Mouse (Mus musculus): ENCODE results near the gene Rspry1.

Rspry1 gene

DNA sequence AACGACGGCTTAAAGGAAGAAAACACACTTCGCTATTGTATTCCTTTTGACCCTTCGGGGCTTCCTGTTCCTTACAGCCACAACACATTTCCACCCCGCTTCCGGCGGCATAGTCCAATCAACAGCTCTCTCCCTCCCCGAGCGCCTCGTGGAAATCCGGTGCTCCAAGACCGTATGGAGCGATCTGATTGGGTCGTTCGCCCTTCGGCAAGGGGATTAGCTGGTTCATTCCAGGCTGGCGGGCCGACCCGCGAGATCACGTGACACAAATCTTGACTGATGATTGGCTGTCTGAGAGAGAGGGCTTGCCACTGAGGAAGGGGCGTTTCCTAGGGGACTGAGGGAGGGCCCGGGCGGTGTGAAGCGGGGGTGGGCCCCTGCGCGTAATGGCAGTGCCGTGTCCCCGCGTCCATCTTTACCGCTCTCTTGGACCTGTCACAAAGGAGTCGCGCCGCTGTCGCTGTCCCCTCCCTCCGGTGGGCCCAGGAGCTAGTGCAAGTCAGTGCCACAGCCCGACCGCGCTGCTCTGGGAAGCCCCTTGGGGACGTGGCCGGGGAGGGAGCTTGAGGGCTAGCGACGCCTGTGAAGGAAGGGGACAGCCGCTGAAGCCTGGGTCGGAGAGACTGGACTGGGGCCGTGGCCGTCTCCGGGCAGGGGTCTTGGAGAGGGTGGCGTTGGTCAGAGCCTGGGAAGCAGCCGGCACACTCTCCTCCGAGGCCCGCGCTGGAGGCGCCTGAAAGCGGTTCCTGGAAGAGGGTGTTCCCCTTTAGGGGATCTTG, at the start of gene Rspry1, which contains the start of gene Fam192a:
Gene Rspry1 (plus strand): TSS at position 331 of the 779 bp plus-strand sequence.
Gene Fam192a (minus strand): TSS at position 391 of the 779 bp plus-strand sequence.
- DNase-seq (ENCODE audit: low read depth, low spot score): peak; percentile 100

DNA sequence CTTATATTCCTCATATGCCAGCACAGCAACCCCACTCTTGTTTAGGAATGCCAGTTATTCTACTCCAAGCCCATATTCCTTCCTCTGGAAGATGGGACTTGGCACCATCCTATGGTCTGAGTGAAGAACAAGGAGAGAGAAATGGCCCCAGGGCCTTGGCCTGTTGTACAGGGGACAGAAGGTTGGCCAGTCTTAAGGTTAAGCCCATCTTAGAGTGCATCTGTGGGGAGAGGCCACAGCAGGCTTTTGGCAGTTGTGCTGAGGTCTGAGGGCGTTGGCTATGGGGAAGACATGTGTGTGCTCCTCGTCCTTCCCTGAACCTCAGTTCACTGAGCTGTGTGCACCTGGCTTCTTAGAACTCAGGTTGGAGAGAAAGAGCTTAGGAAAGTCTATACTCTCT, 49.0 kb upstream of the Rspry1 start:
- no peak for DNase-seq (ENCODE audit: low read depth, low spot score)

DNA sequence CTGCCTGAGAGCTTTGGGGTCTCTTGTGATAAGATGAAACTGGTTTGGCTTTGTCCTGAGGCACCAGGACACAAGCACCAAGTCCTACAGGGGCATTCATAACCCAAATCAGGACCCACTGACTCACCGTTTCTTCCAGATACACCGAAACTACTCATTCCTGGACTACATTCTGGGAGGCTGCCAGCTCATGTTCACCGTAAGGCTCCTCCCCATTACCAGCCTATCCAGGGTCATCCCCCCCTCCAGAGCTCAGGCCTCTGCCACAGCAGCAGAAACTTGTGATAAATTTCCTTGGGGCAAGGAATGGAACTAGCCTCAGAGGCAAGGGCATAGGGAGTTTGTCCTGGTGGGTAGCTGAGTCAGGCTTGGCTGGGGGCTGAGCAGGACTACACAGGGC, 44.5 kb upstream of the Rspry1 start:
- no peak for DNase-seq (ENCODE audit: low read depth, low spot score)

DNA sequence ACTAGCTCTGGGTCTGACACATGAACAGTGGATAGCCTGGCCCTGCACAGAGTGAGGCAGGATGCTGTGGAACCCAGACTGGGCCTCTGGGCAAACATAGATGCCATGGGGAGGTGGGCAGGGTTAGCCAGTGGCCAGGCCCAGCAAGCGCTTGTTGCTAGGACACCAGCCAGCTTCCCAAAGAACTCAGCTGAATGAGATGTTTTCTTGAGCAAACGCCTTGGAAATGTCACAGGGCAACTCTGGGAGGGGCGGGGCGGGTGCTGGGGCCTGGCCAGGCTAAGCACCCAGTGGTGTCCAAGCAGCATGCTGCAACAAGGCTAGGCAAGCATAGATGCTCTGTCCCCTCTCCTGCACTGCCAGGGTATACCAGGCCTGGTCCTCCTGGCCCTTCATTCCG, 40.5 kb upstream of the Rspry1 start:
- peak; percentile 32 for DNase-seq (ENCODE audit: low read depth, low spot score)

DNA sequence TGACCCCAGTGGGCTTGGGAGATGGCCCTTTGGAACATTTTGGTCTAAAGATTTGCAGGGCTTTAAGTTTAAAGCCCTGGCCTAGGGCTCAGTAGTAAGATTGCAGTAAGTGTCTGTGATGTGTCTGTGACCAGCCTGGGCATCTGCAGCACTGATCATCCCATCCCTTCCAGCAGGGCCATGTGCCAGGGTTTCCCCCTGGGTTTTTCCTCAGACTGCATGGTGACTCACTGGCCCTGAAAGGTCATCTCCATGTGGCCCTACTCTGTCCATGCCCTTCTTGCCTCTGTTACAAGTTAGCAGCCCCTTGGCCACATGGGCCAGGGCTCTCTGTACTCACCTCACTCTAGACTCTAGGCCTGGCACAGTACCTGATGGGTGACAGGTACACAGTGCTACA, 37.3 kb upstream of the Rspry1 start:
- DNase-seq (ENCODE audit: low read depth, low spot score): no peak

DNA sequence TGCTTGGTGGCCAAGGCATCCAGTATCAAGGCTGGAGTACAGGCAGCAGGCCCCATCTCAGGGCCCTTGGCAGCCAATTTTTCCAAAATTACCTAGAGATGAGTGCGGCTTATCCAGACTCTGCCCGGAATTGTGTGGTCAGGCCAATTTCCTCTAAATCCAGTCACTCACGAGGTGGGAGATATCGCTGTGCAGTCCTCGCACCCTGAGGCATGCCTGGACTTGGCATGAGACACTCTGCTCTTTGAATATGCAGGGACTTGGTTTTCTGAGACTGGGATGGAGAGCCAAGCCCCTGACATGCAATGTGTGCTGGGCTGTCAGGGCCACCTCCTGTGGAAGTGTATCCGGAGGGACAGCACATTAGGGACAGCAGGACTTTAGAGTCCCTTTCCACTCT, 35.7 kb upstream of the Rspry1 start:
- DNase-seq (ENCODE audit: low read depth, low spot score): no peak

DNA sequence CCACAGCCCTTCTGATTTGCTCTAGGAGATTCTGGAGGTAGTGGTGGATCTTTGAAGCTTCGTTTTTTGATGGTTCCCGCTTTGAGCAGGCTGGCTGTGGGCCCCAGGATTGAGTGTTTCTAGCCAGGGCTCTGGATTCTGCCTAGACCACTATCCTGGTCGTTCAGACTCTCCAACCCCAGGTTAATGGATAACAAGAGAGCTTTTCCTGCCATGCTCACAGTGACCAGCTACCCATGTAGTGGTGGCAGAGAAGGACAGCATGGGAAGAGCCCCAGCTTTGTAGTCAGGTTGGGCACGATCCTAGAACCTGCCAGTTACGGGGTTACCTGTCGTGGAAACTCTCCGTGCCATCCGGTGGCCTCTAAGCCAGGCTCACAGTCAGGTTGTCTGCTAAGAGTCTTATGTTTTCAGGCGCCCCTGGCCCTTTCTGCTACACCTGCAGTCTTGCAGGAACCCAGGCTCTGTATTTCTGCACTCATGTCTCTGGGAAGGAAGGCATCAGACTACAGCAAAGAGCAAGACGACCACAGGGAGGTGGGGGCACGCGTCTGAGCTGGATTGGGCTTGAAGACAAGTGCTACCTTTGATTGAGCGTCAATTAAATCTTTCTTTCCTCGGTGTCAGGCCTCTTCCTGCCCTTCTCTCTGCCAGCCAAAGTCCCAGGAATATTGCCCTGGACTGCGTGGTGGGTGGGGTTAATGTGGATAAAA, 35.1 kb upstream of the Rspry1 start:
- DNase-seq (ENCODE audit: low read depth, low spot score): no peak

DNA sequence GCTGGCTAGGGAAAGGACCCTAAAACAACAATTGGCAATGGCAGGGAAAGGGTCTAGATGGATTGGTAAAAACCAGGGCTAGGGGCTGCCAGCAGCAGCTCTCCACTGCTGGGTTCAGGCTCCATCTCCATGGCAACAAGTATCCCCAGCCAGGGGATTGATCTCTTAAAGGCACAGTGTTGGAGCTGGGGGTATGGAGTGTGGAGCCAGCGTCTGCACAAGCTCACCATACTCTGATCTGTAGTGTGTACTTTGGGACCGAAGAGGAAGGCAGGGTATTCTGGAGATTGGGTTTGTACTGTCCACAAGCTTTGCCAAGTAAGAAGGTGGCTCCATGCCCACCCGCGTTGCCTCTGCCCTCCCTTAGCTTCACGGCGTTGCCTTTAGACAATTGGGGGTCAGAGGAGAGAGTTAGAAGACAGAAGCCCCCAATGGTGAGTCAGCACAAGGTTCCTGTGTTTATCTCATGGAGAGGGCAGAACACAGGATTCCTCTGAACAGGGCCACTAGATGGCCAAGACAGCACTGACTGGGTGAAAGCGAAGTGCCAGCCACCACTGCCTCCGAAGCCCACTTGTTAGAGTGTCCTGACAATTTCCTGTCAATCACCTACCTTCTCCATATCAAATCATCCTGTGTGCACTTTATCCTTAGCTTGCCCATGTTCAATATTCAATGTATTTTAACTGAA, 34.4 kb upstream of the Rspry1 start:
- no peak for DNase-seq (ENCODE audit: low read depth, low spot score)

DNA sequence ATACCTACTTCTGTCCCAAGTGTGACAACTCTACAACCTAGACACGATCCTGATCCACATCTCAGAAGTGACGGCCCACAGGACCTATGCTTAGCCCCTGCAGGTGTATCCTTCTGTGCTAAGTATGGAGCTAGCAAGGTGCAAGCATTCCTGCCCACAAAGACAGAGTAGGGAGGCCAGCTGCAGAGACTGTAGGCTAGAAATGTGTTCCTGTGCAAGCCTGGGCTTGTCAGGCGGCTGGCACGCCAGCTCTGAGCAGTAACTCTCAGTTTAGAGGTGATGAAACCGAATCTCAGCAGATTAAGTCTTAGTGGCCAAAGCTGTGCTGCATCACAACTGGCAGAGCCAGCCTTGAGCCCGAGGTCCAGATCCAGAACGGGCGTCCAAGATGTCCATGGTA, 33.6 kb upstream of the Rspry1 start:
- DNase-seq (ENCODE audit: low read depth, low spot score): no peak

DNA sequence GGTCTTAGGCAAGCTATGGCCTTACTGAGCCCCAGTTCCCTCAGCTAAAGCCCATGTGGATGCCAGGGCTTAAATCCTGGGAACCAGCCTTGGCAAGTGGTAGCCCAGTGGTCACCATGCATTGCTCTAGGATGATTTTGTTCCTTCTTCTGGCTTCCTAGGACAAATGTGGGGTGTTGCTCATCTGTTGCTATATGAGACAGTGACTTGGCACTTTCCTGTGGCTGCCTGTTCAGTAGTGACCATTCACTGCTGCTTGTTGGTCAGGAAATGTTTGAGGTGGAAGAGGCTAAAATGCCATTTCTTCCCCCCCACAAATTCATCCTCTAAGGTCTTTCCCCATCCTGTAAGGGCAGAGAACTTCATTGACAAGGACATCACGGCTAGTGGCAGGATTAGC, 32.3 kb upstream of the Rspry1 start:
- no peak for DNase-seq (ENCODE audit: low read depth, low spot score)

DNA sequence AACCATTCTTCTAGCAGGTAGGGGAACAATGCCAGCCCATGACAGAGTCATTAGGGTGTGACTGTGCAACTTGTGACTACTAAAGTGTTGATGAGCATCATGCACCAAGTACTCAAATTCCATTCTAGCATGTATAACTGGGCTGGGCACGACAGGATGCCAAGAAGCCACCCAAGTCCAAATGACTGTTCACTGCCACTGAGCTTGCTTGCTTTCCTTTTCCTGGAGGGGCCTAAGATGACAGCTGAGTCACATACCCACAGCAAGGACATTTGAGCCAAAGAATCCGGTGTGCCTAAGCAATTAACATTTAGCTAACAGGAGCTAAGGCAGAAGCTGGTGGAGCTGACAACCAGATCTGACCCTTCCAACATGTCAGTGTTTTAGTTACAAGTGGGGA, 29.8 kb upstream of the Rspry1 start:
- DNase-seq (ENCODE audit: low read depth, low spot score): no peak

DNA sequence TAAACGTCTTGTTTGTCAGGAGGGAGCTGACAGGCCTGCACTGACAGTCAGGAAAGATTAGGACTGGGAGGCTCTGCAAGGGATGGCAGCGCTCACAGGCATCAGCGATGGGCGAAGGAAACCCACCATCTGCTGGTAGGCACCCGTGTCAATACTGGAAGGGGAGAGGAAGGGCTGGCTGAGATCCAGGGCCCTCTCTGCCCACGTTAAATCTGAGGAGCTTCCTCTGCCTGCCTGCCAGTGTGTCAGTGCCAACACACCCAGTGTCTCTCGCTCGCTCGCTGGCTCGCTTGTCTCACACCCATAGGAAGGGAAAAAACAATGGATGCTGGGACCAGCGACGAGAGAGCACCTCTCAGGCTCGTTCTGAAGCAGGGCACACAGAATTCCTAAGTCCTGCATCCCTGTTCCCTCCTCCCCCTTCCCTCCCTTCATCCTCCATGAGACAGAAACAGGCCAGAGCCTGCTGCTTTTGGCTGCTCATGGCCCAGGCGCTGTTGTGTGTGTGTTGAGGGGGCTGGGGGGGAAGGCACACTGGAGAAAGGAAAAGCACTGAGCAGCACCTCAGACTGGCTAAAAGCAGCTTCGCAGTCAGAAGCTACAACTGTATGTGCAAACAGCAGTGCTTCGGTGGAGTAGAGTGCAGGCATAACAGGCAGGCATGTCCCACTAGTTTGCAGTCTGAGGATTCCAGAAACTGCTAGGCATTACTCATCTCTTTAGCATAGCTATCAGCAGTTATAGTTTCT, 27.4 kb upstream of the Rspry1 start:
- peak; percentile 91 for DNase-seq (ENCODE audit: low read depth, low spot score)

DNA sequence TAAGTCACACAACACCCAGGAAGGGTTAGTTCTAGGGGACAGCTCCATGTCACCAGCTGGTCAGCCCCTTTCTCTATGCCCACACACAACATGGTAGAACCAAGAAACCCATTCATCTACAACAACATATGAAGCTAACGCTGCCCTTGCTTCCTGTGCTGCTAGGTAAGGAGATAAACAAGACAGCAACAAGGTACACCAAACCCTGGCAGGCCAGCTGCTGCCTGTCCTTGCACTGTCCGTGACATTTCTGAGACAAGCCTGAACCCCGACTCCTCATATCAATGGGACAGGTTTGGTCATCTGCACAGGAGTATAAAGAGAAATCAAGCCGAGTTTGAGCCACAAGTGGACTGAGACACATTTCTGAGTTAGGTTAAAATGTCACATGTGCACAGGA, 26.6 kb upstream of the Rspry1 start:
- DNase-seq (ENCODE audit: low read depth, low spot score): no peak

DNA sequence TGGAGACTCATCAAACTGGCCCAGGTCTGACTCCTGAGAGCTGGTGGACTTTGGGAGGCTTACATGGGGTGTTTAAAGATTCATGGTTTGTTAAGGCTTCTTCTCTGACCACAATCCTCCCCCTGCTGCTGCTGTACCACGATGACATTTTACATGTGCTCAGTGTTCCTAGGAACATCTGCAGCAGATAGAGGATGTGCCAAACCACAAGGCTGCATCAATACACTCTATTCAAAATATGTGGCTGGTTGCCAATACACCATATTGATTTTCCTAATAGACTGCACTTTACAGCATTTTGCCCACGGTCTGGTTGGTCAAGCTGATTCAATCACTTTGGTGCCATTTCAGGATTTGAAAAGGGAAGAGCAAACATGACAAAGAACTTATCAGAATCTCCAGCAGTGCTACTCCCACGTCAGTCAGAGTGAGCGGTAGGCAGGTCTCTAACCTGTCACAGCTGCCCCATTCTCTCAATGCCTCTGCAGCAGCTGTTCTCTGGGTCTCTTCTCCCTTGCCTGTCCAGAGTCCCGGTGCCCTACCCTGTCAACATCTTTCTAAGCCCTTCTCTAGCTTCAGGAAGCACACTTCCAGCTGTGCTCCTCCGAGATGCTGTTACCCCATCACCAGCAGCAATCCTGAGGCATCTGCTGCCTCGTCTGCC, 19.8 kb upstream of the Rspry1 start:
- DNase-seq (ENCODE audit: low read depth, low spot score): peak; percentile 59

DNA sequence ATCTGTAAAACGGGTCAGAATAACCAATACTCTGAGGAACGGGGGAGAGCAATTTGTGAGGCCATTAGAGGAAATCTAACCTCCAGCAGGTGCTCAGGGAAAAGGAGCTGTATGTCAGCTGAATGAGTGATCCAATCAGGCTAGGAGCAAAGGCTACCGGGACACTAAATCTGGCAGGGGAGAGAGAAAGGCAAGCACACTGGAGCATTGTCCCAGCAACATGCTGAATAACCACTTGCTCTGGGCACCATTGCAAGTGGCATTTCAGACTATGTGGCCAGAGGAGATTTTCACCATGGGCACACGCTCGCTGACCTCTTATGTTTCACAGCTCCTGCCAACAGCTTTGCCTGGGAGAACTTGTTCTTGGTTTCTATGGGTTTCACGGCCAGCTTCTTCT, 19.2 kb upstream of the Rspry1 start:
- peak; percentile 53 for DNase-seq (ENCODE audit: low read depth, low spot score)

DNA sequence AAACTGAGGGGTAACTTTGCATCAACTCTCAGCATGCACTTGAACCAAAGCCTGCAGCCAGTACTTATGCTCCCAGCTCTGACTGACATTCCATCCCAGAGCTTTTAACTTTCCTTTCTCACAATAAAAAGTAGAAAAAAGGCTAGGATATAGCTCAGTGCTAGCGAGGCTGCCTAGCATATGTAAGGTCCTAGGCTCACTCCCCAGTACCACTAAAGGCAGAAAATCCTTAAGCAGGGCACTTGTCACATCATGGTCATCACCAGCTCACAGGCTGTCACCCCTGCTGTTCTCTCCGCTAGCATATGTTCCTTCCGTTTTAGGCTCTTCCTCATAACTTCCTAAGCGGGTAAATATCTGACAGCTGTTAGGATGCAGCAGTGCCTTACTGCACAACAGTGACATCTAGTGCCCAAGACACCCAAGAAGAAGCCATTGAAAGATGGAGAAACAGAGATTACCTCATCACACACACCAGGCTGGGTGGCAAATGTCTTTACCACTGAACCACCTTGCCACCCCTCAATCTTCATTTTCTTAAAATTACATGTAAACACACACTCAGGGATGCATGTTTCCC, 17.4 kb upstream of the Rspry1 start:
- peak; percentile 83 for DNase-seq (ENCODE audit: low read depth, low spot score)

DNA sequence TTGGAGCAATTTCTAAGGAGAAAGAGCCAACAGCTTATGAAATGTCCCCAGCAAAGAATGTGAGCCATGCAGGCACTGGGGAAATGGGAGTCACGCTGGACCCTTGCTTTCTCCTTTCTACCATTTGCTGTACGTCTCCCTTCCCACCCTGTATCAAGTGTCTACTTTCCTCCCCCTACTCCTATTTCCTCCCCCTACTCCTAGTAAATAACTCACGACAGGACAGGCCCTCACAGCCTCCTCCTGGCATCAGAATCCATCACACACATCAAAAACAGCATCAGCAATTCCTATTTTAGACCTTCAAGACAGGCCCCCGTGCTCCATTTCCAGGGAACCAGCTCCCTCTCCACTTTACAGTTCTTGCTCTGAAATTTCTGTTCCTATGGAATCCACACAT, 10.0 kb upstream of the Rspry1 start:
- no peak for DNase-seq (ENCODE audit: low read depth, low spot score)

DNA sequence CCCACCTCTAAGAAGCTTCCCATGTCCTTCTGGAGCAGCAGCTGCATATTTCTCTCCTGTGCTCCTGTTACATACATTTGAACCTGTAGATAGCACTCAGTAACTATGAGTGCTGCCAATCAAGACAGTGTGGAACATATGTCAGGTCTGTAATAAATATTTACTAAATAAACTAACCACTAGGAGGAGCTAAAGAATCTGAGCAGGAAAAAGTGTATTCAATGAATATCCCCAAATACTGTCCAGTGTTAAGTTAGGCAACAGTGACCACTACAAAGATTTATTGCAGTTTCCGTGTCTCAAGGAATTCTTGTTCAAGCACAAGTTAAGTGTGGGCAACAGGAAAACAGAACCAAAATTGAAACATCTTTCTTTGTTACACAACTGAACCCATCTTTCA, 7.5 kb upstream of the Rspry1 start:
- DNase-seq (ENCODE audit: low read depth, low spot score): no peak

DNA sequence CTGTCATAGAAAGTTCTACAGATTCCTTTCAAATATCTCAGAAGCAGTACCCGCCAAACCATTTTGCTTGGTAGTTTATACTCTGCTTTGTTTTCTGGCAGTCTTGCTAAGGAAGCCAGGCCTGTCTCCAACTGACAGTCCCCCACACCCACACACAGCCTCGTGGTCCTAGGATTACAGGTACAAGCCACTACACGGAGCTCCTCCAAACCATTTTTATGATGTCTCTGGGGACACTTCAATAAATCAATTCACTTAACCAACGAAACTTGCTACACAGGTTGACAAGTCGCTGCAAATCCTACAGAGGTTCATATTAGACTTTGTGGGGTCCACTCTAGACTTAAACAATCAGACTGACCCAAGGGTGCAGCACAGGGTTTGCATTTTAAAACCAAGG, 1.3 kb upstream of the Rspry1 start:
- DNase-seq (ENCODE audit: low read depth, low spot score): no peak

DNA sequence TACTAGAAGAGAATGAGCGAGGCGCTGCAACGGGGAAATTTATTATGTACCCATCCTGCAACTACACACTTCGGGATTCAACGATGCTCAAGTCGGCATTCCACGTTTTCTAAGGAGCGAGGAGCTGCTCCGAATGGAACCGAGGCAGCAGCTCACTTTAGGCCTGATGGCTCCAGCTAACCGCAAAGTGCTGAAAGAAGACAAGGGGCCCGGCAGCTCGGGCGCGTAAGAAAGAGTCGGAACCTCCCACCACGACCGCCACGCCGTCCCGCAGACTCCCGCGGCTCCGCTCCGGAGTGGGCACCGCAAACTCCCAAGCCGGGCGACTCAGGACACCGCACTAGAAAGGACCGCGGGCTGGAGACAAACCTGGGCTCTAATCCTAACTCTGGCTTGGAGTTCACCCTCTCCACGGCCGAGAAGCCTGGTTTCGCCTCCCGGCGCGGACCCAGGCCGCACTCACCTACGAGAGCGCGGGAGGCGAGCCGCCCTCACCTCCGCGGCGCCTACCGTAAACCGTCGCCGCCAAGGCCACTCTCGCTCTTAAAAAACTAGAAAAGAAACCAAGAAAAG, 617 bp upstream of the Rspry1 start:
- no peak for DNase-seq (ENCODE audit: low read depth, low spot score)
